In genomic region chr19:38223905-38224684, GRCm38 (mm10) we compare ENCODE assay signal across 8 mouse cellular contexts. TPM values are rescaled to one million over a fixed set of nuclear protein-coding genes. Genes with fewer than 3 reads are reported as not detected.
DNase-seq lines count a peak whose midpoint lies in the region; ATAC-seq lines count a peak whose summit lies in the region.

Gene Fra10ac1, minus strand, starts transcription at chr19:38224156.

- H3K4me3 ChIP-seq in hindbrain, embryonic 10.5 days = peak within 1 kb of the TSS; percentile 73

- peak within 1 kb of the TSS; percentile 92 for H3K27ac ChIP-seq in hindbrain, embryonic 10.5 days

- under 1% methylated on average over 49 of the region's 49 CpGs for WGBS in hindbrain, embryonic 10.5 days

- peak; percentile 91 for ATAC-seq in frontal cortex, adult (ENCODE audit: low TSS enrichment)

- 0 out of 2 replicates have a peak, but pooled peaks cover 6% of the 10 kb centered on the region for H3K36me3 ChIP-seq in hindbrain, embryonic 10.5 days

- peaks cover 12% of the 10 kb centered on the region for H3K4me1 ChIP-seq in hindbrain, embryonic 10.5 days (replicated peaks)

- peak; percentile 71 for DNase-seq in MEL-GATA-1-ER (ENCODE audit: extremely low read depth, low read depth)
- DNase-seq in cerebellum, adult 8-10 months = peak; percentile 97
- DNase-seq in hindbrain, embryonic 10.5 days (ENCODE audit: low spot score) = peak; percentile 92
- peak; percentile 97 to 98 for DNase-seq in layer of hippocampus, postnatal 10 days (ENCODE audit: low spot score in 2 of 2)
- DNase-seq in lung, postnatal 10 days = peak; percentile 94
- peak; percentile 89 for DNase-seq in ovary, postnatal 36 days (ENCODE audit: low spot score)
- DNase-seq in thymus, postnatal 25 days = peak; percentile 88

- H3K27me3 ChIP-seq in hindbrain, embryonic 10.5 days (ENCODE audit: insufficient read depth, poor library complexity, severe bottlenecking) = no peaks in the 10 kb centered on the region

- H3K9me3 ChIP-seq in hindbrain, embryonic 10.5 days = no peaks in the 10 kb centered on the region

RNA-seq across cellular contexts. Expression of gene Fra10ac1, which starts in this region (rescaled TPM):
- 41.4 and 43.1 TPM in 2 replicates for polyA plus RNA-seq in hindbrain, embryonic 10.5 days (2016; fragmentation: Nextera tagmentation; extraction: Ambion mirVana)
- total RNA-seq in layer of hippocampus, postnatal 10 days (2021) = 10 to 100 TPM; 18.5 to 20.8 TPM

Comparison
In these comparisons a context has a peak if more than half of its experiments do, and no peak if none do; other contexts are left out.
1. Peak in every context shown above with its lines: DNase-seq, ATAC-seq, H3K4me3 ChIP-seq and H3K27ac ChIP-seq.